Comparison of ENCODE assay signal across 21 mouse cellular contexts in the genomic region with DNA sequence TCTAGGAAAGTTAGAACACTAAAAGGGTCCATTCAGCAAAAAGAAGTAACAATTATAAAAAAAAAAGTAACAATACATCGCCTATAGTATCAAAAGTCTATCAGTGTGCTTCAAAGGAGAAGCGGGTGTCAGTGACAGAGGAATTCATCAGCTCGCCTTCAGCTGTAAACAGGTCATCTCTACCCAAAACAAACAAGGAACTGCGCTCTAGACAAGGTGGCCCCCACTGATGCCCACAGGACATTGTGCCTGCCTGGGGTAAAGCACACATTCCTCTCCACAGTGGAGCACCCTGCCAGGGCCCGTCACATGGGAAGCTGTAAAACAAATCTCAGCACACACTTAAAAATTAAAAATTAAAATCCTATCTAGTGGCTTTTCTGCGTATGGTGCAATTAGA.
A peak's percentile ranks its signal among the peaks of the same experiment; 100 is the strongest.
DNase-seq lines count a peak whose midpoint lies in the region; ATAC-seq lines count a peak whose summit lies in the region.
"Had no signal": no experiment of that assay in that cellular context is flagged by ENCODE, and none has a peak within 500 bp of the region (broad histone marks: within the 10 kb centered on the region; RNA-seq: fewer than 3 reads in every experiment).

No protein-coding gene starts in this region.

- no peak overlapping the region for H3K4me3 ChIP-seq in heart, embryonic 10.5 days
- H3K4me3 ChIP-seq in megakaryocyte, embryonic 14.5 days (replicated peaks), result peak overlapping the region; percentile 40

- DNase-seq in heart, adult 11 months, result peak; percentile 71
- no peak for DNase-seq in heart, postnatal 4 days
- DNase-seq in heart, embryonic 10.5 days (ENCODE audit: low spot score), result peak; percentile 51
- no peak for DNase-seq in heart, adult 8-10 months (ENCODE audit: low spot score)
- DNase-seq: adrenal gland, adult 2 months; adrenal gland, adult 8-10 months; adrenal gland, postnatal 10 days; adrenal gland, postnatal 14 days; adrenal gland, postnatal 25 days; adrenal gland, postnatal 36 days; B cell, adult 2 months; cerebellum, adult 11 months; cerebellum, adult 11-12 months; cerebellum, adult 18-20 months had no signal

- H3K4me1 ChIP-seq in heart, embryonic 10.5 days, result no peaks in the 10 kb centered on the region
- H3K4me1 ChIP-seq in megakaryocyte, embryonic 14.5 days, result peaks cover 51% of the 10 kb centered on the region

- H3K36me3 ChIP-seq in heart, embryonic 10.5 days, result peaks cover 61% of the 10 kb centered on the region
- peaks cover 99% of the 10 kb centered on the region for H3K36me3 ChIP-seq in megakaryocyte, embryonic 14.5 days (replicated peaks; ENCODE audit: low read length)
- H3K36me3 ChIP-seq: G1E had no signal

- no peak for ATAC-seq in megakaryocyte, adult 5-6 weeks (ENCODE audit: poor library complexity, severe bottlenecking)
- ATAC-seq: activated CD4-positive, CD25-positive, alpha-beta regulatory T cell, adult 4 months; CD4-positive, CD25-positive, alpha-beta regulatory T cell, adult 4 months; Patski had no signal

- WGBS in heart, embryonic 10.5 days, result 85% methylated on average over 6 of the region's 6 CpGs

- no peaks in the 10 kb centered on the region for H3K9me3 ChIP-seq in heart, embryonic 10.5 days
- no peaks in the 10 kb centered on the region for H3K9me3 ChIP-seq in megakaryocyte, embryonic 14.5 days

- no peak overlapping the region for H3K27ac ChIP-seq in heart, embryonic 10.5 days

- no peaks in the 10 kb centered on the region for H3K27me3 ChIP-seq in heart, embryonic 10.5 days (ENCODE audit: insufficient read depth, poor library complexity, severe bottlenecking)
- no peaks in the 10 kb centered on the region for H3K27me3 ChIP-seq in megakaryocyte, embryonic 14.5 days (replicated peaks)
- H3K27me3 ChIP-seq: CH12.LX, Patski had no signal

Comparison
In these comparisons a context has a peak if more than half of its experiments do, and no peak if none do; other contexts are left out.
1. DNase-seq: peak in heart, adult 11 months (single experiment) and heart, embryonic 10.5 days (single experiment); none in heart, postnatal 4 days (single experiment) and heart, adult 8-10 months (single experiment).